Mouse (Mus musculus): ENCODE data around the gene Csad.

GRCm38 (mm10) chr15:102144274-102144711 is 60.2 kb downstream of the Csad start, which contains the start of gene Igfbp6:
- TF ChIP-seq CTCF (IDR thresholded peaks at IDR 0.05; ENCODE audit: borderline replicate concordance, control insufficient read depth, extremely low read depth, insufficient read depth, low read length, poor library complexity), result no peak
- no peak for TF ChIP-seq POLR2A (IDR thresholded peaks at IDR 0.05; ENCODE audit: control insufficient read depth, extremely low read depth, insufficient read depth, low read length, poor library complexity)

Data from thymus, adult 2 months (tissue).